Mouse (Mus musculus) liver, embryonic 12.5 days (tissue): ENCODE results near the gene Cfap46. TPM values are rescaled to one million over a fixed set of nuclear protein-coding genes. Genes with fewer than 3 reads are reported as not detected.

Experiments used
- ATAC-seq: fragments of 200-750 bp; cut with Nextera tagmentation; 2 replicates; pipeline ENCODE4 v1.8.0; 2017; ENCODE audit warnings: moderate number of reproducible peaks, mild to moderate bottlenecking, moderate library complexity
- H3K27ac ChIP-seq: fragments of 300-500 bp; sonication (generic); 2 replicates; pipeline ENCODE4 v1.5.1; 2016; ENCODE audit warnings: mild to moderate bottlenecking
- H3K27me3 ChIP-seq: fragments of 300-500 bp; sonication (generic); replicated peaks from 2 replicates; pipeline ENCODE4 v1.6.1; 2016; ENCODE audit warnings: mild to moderate bottlenecking, moderate library complexity
- H3K36me3 ChIP-seq: fragments of 300-500 bp; sonication (generic); 2 replicates; pipeline ENCODE4 v1.6.1; 2016; ENCODE audit warnings: mild to moderate bottlenecking, moderate library complexity
- H3K4me1 ChIP-seq: fragments of 300-500 bp; sonication (generic); 2 replicates; pipeline ENCODE4 v1.6.1; 2016
- H3K4me2 ChIP-seq: fragments of 300-500 bp; sonication (generic); 2 replicates; pipeline ENCODE4 v1.6.1; 2016; ENCODE audit warnings: mild to moderate bottlenecking, moderate library complexity
- H3K4me3 ChIP-seq: fragments of 300-500 bp; sonication (generic); 2 replicates; pipeline ENCODE4 v1.5.1; 2016; ENCODE audit warnings: mild to moderate bottlenecking, moderate library complexity
- H3K9ac ChIP-seq: fragments of 300-500 bp; sonication (generic); 2 replicates; pipeline ENCODE4 v1.6.1; 2016; ENCODE audit warnings: mild to moderate bottlenecking, moderate library complexity
- H3K9me3 ChIP-seq: fragments of 300-500 bp; sonication (generic); replicated peaks from 2 replicates; pipeline ENCODE4 v1.6.1; 2016; ENCODE audit warnings: mild to moderate bottlenecking, moderate library complexity
- WGBS: fragments of 180-500 bp; shearing (Covaris S2); methylation state at CpG from one replicate; pipeline ENCODE4 v1.1.7; 2016; ENCODE audit not compliant: insufficient replicate concordance; 5-methylcytosine and 5-hydroxymethylcytosine counted together
- polyA plus RNA-seq: library from polyadenylated mRNA; unstranded; fragments of >200 nt; fragmentation: Nextera tagmentation; extraction: Ambion mirVana; gene quantifications from 2 replicates; pipeline ENCODE4 v1.2.1, GENCODE M21; 2016

The Cfap46 gene
- not detected in 2 replicates for polyA plus RNA-seq

DNA sequence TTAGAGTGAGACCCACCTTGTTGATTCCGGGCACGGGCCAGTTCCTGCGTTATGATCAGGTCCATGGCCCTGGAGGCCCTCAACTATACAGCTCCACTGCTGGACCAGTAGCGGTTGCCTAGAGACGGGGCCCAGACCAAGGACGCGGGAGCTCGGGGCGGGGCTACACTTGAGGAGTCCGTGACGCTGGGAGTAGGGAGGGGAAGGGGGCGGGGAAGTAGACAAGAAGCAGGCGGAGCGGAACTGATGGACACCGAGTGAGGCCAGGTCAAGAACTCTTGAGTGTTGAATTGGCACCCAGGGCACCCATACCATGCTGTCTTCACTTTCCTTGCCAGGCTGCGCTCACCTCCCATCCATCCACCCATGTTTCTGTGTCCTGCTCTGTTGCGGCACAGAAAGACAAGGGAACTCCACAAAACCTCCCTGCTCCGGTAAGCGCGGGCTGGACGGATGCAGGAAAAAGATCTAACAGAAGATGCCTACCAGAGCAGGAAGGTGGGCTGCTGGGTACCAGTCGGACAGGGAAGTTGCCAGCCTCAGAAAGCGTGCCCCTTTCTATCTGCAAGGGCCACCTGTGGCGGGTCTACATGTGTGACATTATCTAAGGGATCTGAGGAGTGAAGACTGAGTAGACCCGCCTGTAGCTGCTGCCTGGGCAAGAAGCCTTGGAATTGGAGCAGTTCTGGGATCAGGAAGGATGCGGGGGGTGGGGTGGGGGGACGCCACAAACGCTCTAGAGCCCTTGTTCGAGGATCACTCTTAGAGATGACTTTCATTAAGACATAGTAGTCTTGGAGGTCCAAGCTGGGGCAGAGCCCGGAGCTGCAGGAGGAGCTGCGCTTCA, at the start of gene Cfap46:
TSS of gene Cfap46 (minus strand) at position 112 of the 847 bp plus-strand sequence.
- Histone ChIP-seq H3K27ac (no peak within 1 kb of the TSS), H3K36me3 (no peaks in the 10 kb centered on the region), H3K4me1 (peaks cover 12% of the 10 kb centered on the region), H3K9me3 (no peaks in the 10 kb centered on the region), H3K4me3 (peak within 1 kb of the TSS; percentile 61), H3K27me3 (peaks cover 19% of the 10 kb centered on the region; the same call in 1 of the 2 replicates), H3K4me2 (peak within 1 kb of the TSS; percentile 81), H3K9ac (peak within 1 kb of the TSS; percentile 53; the same call in 1 of the 2 replicates)
- WGBS = 2% methylated on average over 31 of the region's 31 CpGs
- peak; percentile 78 for ATAC-seq

GRCm38 (mm10) chr7:139731276-139731696, 47.7 kb upstream of the Cfap46 start:
- Histone ChIP-seq H3K4me2 (no peak overlapping the region), H3K27ac (no peak overlapping the region), H3K4me3 (no peak overlapping the region), H3K9ac (no peak overlapping the region), H3K36me3 (no peaks in the 10 kb centered on the region), H3K4me1 (no peaks in the 10 kb centered on the region), H3K9me3 (no peaks in the 10 kb centered on the region), H3K27me3 (no peaks in the 10 kb centered on the region)
- 18% methylated on average over 8 of the region's 8 CpGs for WGBS
- no peak for ATAC-seq

DNA sequence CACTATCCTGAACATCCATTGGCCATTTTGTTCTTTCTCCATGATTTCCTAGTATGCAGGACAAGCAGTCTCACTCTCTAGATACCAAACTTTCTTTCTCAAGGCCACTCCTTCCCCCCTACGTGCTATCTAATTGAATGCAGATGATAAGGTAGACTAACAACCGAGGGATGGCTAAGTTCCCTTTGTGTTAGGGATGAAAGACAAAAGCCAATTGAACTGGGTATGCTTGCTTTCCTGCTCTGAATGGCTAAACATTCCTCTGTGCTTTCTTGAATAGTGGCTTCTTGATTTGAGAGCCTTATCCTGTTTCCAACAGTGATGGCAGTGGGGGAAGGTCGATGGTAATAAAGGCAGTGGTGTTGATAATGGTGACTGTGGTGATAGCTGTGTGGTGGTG, 43.5 kb upstream of the Cfap46 start:
- no peaks in the 10 kb centered on the region for H3K36me3 ChIP-seq
- no peak overlapping the region for H3K27ac ChIP-seq
- ATAC-seq = no peak
- H3K4me2 ChIP-seq = no peak overlapping the region
- 20% methylated on average over 3 of the region's 3 CpGs for WGBS
- H3K9ac ChIP-seq = no peak overlapping the region
- no peaks in the 10 kb centered on the region for H3K4me1 ChIP-seq
- H3K9me3 ChIP-seq = no peaks in the 10 kb centered on the region
- H3K27me3 ChIP-seq = no peaks in the 10 kb centered on the region
- H3K4me3 ChIP-seq = no peak overlapping the region

- ATAC-seq = no peak
- Histone ChIP-seq H3K36me3 (no peaks in the 10 kb centered on the region), H3K27me3 (no peaks in the 10 kb centered on the region), H3K27ac (no peak overlapping the region), H3K9me3 (no peaks in the 10 kb centered on the region), H3K4me1 (no peaks in the 10 kb centered on the region), H3K9ac (no peak overlapping the region), H3K4me3 (no peak overlapping the region), H3K4me2 (no peak overlapping the region)
- 40% methylated on average over 1 of the region's 1 CpGs for WGBS
Observed at GRCm38 (mm10) chr7:139725641-139726040, 42.0 kb upstream of the Cfap46 start.

DNA sequence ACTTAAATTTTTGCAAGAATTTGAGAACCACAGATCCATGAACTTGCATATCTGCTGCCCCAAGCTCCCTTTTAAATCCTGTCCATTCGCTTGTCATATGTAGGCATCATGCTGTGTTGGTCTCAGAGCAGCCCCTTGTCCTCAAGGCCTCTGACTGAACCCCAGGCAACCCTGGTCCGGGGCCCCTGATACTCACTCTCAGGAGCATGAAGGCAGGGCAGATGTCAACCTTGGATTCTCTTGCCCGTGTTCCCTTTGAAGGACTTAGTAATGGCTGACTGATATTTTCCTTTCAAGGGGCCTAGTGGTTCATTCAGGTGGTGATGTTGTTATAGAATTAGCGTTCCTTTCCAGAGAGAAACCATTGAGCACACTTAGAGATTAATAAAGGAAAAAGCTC, 40.4 kb upstream of the Cfap46 start:
- no peak for ATAC-seq
- H3K4me2 ChIP-seq = no peak overlapping the region
- 62% methylated on average over 4 of the region's 4 CpGs for WGBS

GRCm38 (mm10) chr7:139721196-139721595, 37.6 kb upstream of the Cfap46 start:
- WGBS = 79% methylated on average over 2 of the region's 2 CpGs
- no peaks in the 10 kb centered on the region for H3K36me3 ChIP-seq
- H3K9ac ChIP-seq = no peak overlapping the region
- H3K4me3 ChIP-seq = no peak overlapping the region
- H3K4me2 ChIP-seq = no peak overlapping the region
- no peaks in the 10 kb centered on the region for H3K27me3 ChIP-seq
- no peak for ATAC-seq
- H3K4me1 ChIP-seq = no peaks in the 10 kb centered on the region
- H3K27ac ChIP-seq = no peak overlapping the region
- no peaks in the 10 kb centered on the region for H3K9me3 ChIP-seq

More for the DNA sequence above, 40.4 kb upstream of the Cfap46 start:
- Histone ChIP-seq H3K27ac (no peak overlapping the region), H3K4me1 (no peaks in the 10 kb centered on the region), H3K9ac (no peak overlapping the region), H3K9me3 (no peaks in the 10 kb centered on the region), H3K36me3 (no peaks in the 10 kb centered on the region), H3K4me3 (no peak overlapping the region), H3K27me3 (no peaks in the 10 kb centered on the region)

DNA sequence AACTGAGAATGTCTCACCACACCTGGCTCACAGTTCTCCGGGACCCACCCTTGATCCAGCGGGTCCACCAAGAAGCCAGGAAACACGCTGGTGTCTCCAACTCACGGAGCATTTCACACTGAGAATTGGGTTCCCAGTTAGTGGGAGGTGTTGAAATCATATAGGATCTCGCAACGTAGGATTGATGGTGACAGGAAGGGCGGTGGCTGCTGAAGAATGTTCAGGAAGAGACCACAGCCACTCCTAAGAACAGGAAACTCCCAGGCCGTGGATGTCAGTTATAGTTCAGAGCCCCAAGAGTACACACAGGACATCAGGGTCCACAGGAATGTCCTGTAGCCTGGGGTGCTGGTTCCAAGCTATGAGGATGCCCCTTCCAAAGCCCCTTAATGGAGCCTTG, 34.2 kb upstream of the Cfap46 start:
- no peak overlapping the region for H3K9ac ChIP-seq
- no peak for ATAC-seq
- no peaks in the 10 kb centered on the region for H3K36me3 ChIP-seq
- no peak overlapping the region for H3K4me3 ChIP-seq
- no peaks in the 10 kb centered on the region for H3K27me3 ChIP-seq
- H3K27ac ChIP-seq = no peak overlapping the region
- no peaks in the 10 kb centered on the region for H3K4me1 ChIP-seq
- H3K4me2 ChIP-seq = no peak overlapping the region
- H3K9me3 ChIP-seq = no peaks in the 10 kb centered on the region
- 65% methylated on average over 8 of the region's 8 CpGs for WGBS

DNA sequence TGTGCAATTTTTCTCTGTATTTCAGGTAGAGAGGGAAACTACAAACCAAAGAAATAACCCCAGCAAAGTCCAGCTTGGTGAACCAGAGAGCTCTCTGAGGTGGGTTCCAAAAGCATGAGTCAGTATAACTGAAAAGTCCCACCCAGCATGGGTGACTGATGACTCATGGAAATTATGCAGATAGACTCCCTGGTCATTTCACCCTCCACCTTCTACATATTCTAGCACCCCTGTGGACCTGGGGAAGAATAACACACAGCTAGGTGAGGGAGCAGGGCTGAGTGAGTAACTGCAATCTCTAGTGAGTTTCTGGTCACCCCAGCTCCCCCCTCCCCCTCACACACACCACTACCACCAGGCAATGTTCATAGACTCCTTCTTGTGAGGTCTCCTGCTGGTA, 28.2 kb upstream of the Cfap46 start:
- Histone ChIP-seq H3K9ac (no peak overlapping the region), H3K4me2 (no peak overlapping the region), H3K27me3 (no peaks in the 10 kb centered on the region; the same call in 1 of the 2 replicates), H3K4me1 (no peaks in the 10 kb centered on the region), H3K4me3 (no peak overlapping the region), H3K27ac (no peak overlapping the region), H3K36me3 (no peaks in the 10 kb centered on the region), H3K9me3 (no peaks in the 10 kb centered on the region)
- no peak for ATAC-seq

DNA sequence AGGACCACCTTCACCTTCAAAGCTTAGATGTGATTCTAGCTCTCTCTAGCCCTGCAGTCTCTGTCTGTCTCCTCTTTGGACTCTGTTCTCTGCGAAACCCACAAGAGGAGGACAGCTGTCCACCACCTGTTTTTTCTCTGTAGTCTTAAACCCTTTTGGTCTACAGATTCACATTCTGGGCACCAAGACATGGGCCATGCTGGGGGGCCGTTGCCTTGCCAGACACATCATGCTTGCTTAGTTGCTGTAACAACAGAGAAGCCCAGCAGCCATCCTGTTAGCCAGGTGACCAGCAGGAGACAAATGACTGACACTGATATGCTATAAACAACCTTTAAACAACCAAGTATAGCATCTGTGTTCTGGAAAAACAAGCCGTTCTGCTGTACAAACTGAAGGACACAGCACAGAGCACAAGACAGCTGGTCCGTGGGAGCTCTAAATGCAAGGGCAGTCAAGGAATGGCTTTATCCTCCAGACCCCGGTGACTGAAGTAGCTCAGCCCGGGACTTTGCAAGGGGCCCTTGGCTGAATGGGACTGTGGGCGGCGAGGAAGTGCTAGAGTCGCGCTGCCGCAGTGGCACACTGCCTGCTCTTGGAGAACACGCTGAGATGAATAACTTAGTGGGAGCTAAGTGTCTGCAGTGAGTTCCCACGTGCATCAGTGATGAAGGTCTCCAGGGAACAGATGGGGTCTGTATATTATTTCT, 22.9 kb upstream of the Cfap46 start:
- H3K4me1 ChIP-seq = peaks cover 23% of the 10 kb centered on the region
- no peaks in the 10 kb centered on the region; the same call in 1 of the 2 replicates for H3K27me3 ChIP-seq
- no peak overlapping the region for H3K4me2 ChIP-seq
- no peak for ATAC-seq
- H3K36me3 ChIP-seq = no peaks in the 10 kb centered on the region
- WGBS = 54% methylated on average over 13 of the region's 13 CpGs
- H3K9ac ChIP-seq = no peak overlapping the region
- H3K27ac ChIP-seq = no peak overlapping the region
- no peak overlapping the region for H3K4me3 ChIP-seq
- no peaks in the 10 kb centered on the region for H3K9me3 ChIP-seq

DNA sequence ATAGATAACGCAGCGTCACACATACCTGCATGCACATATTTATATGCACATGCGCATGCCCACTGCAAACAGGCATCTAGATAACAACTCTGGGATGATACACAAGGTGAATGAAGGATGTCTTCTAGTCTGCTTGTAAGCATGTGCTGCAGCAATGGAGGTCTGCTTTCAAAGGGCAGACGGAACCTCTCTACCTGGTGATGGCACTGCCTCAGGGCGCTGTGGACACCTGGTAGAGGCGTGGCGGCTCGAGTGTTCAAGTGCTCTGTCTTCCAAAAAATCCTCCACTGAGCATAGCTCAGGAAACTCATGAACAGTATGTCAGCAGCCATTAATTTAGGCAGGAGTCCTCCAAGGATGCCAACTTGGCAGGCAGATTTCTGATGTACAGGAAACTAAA, 22.2 kb upstream of the Cfap46 start:
- Histone ChIP-seq H3K9ac (no peak overlapping the region), H3K4me1 (peaks cover 23% of the 10 kb centered on the region), H3K9me3 (no peaks in the 10 kb centered on the region), H3K27me3 (no peaks in the 10 kb centered on the region; the same call in 1 of the 2 replicates), H3K4me3 (no peak overlapping the region), H3K36me3 (no peaks in the 10 kb centered on the region), H3K4me2 (no peak overlapping the region), H3K27ac (no peak overlapping the region)
- 76% methylated on average over 8 of the region's 8 CpGs for WGBS
- ATAC-seq = no peak

DNA sequence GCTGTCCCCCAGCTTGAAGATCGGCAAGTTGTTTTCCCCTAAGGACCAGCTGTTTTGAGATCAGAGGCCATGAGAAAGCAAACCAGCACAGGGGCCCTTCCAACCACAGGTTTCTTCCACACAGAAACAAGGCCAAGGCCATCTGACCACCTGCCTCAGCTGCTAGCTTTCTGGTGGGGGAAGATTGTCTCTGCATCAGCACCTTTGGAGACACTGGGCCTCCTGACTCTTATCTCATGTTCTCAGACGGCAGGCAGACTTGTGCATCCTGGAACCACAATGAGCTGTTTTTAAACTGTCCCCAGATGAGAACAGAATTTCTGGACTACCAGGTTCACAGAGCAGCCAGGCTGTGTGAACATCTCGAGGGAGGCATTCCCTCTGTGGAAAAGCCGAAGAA, 21.5 kb upstream of the Cfap46 start:
- 29% methylated on average over 4 of the region's 4 CpGs for WGBS
- Histone ChIP-seq H3K27me3 (no peaks in the 10 kb centered on the region; the same call in 1 of the 2 replicates), H3K9me3 (no peaks in the 10 kb centered on the region), H3K4me3 (no peak overlapping the region), H3K27ac (no peak overlapping the region), H3K4me1 (peaks cover 23% of the 10 kb centered on the region), H3K36me3 (no peaks in the 10 kb centered on the region), H3K9ac (no peak overlapping the region), H3K4me2 (peak overlapping the region; percentile 24; the same call in 1 of the 2 replicates)
- peak; percentile 85 for ATAC-seq

- H3K4me1 ChIP-seq = peaks cover 23% of the 10 kb centered on the region
- 8% methylated on average over 2 of the region's 2 CpGs for WGBS
- H3K4me2 ChIP-seq = 0 out of 2 replicates have a peak overlapping the region, but pooled peaks have one; percentile 29
- H3K9ac ChIP-seq = no peak overlapping the region
- no peaks in the 10 kb centered on the region for H3K36me3 ChIP-seq
- no peak overlapping the region for H3K27ac ChIP-seq
- H3K9me3 ChIP-seq = no peaks in the 10 kb centered on the region
- H3K4me3 ChIP-seq = no peak overlapping the region
- ATAC-seq = no peak
- H3K27me3 ChIP-seq = no peaks in the 10 kb centered on the region; the same call in 1 of the 2 replicates
Observed at GRCm38 (mm10) chr7:139703826-139704199, 20.2 kb upstream of the Cfap46 start.
